Mouse (Mus musculus) liver, embryonic 15.5 days (tissue): ENCODE measurements around the gene Zfhx3. TPM values are rescaled to one million over a fixed set of nuclear protein-coding genes. Genes with fewer than 3 reads are reported as not detected.

Experiments
- ATAC-seq: fragments of 200-750 bp; cut with Nextera tagmentation; 2 replicates; pipeline ENCODE4 v1.8.0; 2017; ENCODE audit warnings: moderate number of reproducible peaks, mild to moderate bottlenecking, moderate library complexity; ENCODE audit not compliant: insufficient read depth
- H3K27ac ChIP-seq: fragments of 300-500 bp; sonication (generic); replicated peaks from 2 replicates; pipeline ENCODE4 v1.5.1; 2015; ENCODE audit warnings: mild to moderate bottlenecking, inconsistent platforms
- H3K27me3 ChIP-seq: fragments of 300-500 bp; sonication (generic); 2 replicates; pipeline ENCODE4 v1.6.1; 2015; ENCODE audit warnings: mild to moderate bottlenecking, inconsistent platforms
- H3K36me3 ChIP-seq: fragments of 300-500 bp; sonication (generic); replicated peaks from 2 replicates; pipeline ENCODE4 v1.6.1; 2015; ENCODE audit warnings: moderate library complexity, mild to moderate bottlenecking, inconsistent platforms
- H3K4me1 ChIP-seq: fragments of 300-500 bp; sonication (generic); replicated peaks from 2 replicates; pipeline ENCODE4 v1.6.1; 2015; ENCODE audit warnings: inconsistent platforms
- H3K4me2 ChIP-seq: fragments of 300-500 bp; sonication (generic); 2 replicates; pipeline ENCODE4 v1.6.1; 2015; ENCODE audit warnings: moderate library complexity, mild to moderate bottlenecking, inconsistent platforms
- H3K4me3 ChIP-seq: fragments of 300-500 bp; sonication (generic); replicated peaks from 2 replicates; pipeline ENCODE4 v1.5.1; 2015; ENCODE audit warnings: mild to moderate bottlenecking, inconsistent platforms
- H3K9ac ChIP-seq: fragments of 300-500 bp; sonication (generic); 2 replicates; pipeline ENCODE4 v1.6.1; 2015; ENCODE audit warnings: moderate library complexity, mild to moderate bottlenecking, inconsistent platforms
- H3K9me3 ChIP-seq: fragments of 300-500 bp; sonication (generic); replicated peaks from 2 replicates; pipeline ENCODE4 v1.6.1; 2016; ENCODE audit warnings: inconsistent platforms
- WGBS: fragments of 180-500 bp; shearing (Covaris S2); methylation state at CpG from one replicate; pipeline ENCODE4 v1.1.7; 2015; ENCODE audit warnings: mixed read lengths; ENCODE audit not compliant: insufficient replicate concordance; 5-methylcytosine and 5-hydroxymethylcytosine counted together
- polyA plus RNA-seq: library from polyadenylated mRNA; unstranded; fragments of >200 nt; fragmentation: Nextera tagmentation; extraction: Ambion mirVana; gene quantifications from 2 replicates; pipeline ENCODE4 v1.2.1, GENCODE M21; 2015

The Zfhx3 gene
- polyA plus RNA-seq, 1 experiment from 2014 or later, result 1.0 TPM

- no peaks in the 10 kb centered on the region for H3K4me1 ChIP-seq
- H3K27me3 ChIP-seq, result peaks cover 6% of the 10 kb centered on the region; the same call in 1 of the 2 replicates
- no peak overlapping the region for H3K4me3 ChIP-seq
- no peak overlapping the region for H3K27ac ChIP-seq
- H3K9ac ChIP-seq, result no peak overlapping the region
- no peaks in the 10 kb centered on the region for H3K9me3 ChIP-seq
- no peak overlapping the region for H3K4me2 ChIP-seq
- no peaks in the 10 kb centered on the region for H3K36me3 ChIP-seq
- no peak for ATAC-seq
- 63% methylated on average over 9 of the region's 9 CpGs for WGBS
These were observed 300.8 kb downstream of the Zfhx3 start for GRCm38 (mm10) chr8:108243270-108243669.

GRCm38 (mm10) chr8:108244636-108245494 is 302.4 kb downstream of the Zfhx3 start:
- H3K27me3 ChIP-seq, result peaks cover 6% of the 10 kb centered on the region; the same call in 1 of the 2 replicates
- no peak for ATAC-seq
- H3K4me1 ChIP-seq, result no peaks in the 10 kb centered on the region
- WGBS, result 51% methylated on average over 17 of the region's 17 CpGs
- no peak overlapping the region for H3K9ac ChIP-seq
- no peak overlapping the region for H3K27ac ChIP-seq
- H3K9me3 ChIP-seq, result no peaks in the 10 kb centered on the region
- no peak overlapping the region for H3K4me2 ChIP-seq
- no peak overlapping the region for H3K4me3 ChIP-seq
- no peaks in the 10 kb centered on the region for H3K36me3 ChIP-seq

- H3K36me3 ChIP-seq, result no peaks in the 10 kb centered on the region
- no peaks in the 10 kb centered on the region for H3K4me1 ChIP-seq
- no peak for ATAC-seq
- WGBS, result 63% methylated on average over 8 of the region's 8 CpGs
- peaks cover 6% of the 10 kb centered on the region; the same call in 1 of the 2 replicates for H3K27me3 ChIP-seq
- no peak overlapping the region for H3K4me2 ChIP-seq
- H3K4me3 ChIP-seq, result no peak overlapping the region
- H3K9ac ChIP-seq, result no peak overlapping the region
- H3K27ac ChIP-seq, result no peak overlapping the region
- H3K9me3 ChIP-seq, result no peaks in the 10 kb centered on the region
These were observed 303.1 kb downstream of the Zfhx3 start for GRCm38 (mm10) chr8:108245575-108245974.

- no peak overlapping the region for H3K4me2 ChIP-seq
- H3K27me3 ChIP-seq, result peaks cover under 1% of the 10 kb centered on the region; the same call in 1 of the 2 replicates
- no peak overlapping the region for H3K9ac ChIP-seq
These were observed 303.8 kb downstream of the Zfhx3 start for GRCm38 (mm10) chr8:108246035-108246933.

GRCm38 (mm10) chr8:108246934-108247417 is 304.5 kb downstream of the Zfhx3 start:
- ATAC-seq, result no peak
- H3K4me2 ChIP-seq, result no peak overlapping the region
- H3K4me3 ChIP-seq, result no peak overlapping the region
- WGBS, result 48% methylated on average over 7 of the region's 7 CpGs
- H3K36me3 ChIP-seq, result no peaks in the 10 kb centered on the region
- no peaks in the 10 kb centered on the region; the same call in 1 of the 2 replicates for H3K27me3 ChIP-seq
- no peak overlapping the region for H3K9ac ChIP-seq
- no peaks in the 10 kb centered on the region for H3K4me1 ChIP-seq
- H3K27ac ChIP-seq, result no peak overlapping the region
- no peaks in the 10 kb centered on the region for H3K9me3 ChIP-seq

More at GRCm38 (mm10) chr8:108246035-108246933, 303.8 kb downstream of the Zfhx3 start:
- Histone ChIP-seq H3K9me3 (no peaks in the 10 kb centered on the region), H3K27ac (no peak overlapping the region), H3K4me1 (no peaks in the 10 kb centered on the region), H3K4me3 (no peak overlapping the region), H3K36me3 (no peaks in the 10 kb centered on the region)
- no peak for ATAC-seq
- 59% methylated on average over 22 of the region's 22 CpGs for WGBS

- no peaks in the 10 kb centered on the region for H3K9me3 ChIP-seq
- H3K9ac ChIP-seq, result no peak overlapping the region
- no peaks in the 10 kb centered on the region for H3K27me3 ChIP-seq
- no peak overlapping the region for H3K4me2 ChIP-seq
- H3K4me1 ChIP-seq, result no peaks in the 10 kb centered on the region
- H3K27ac ChIP-seq, result no peak overlapping the region
- no peaks in the 10 kb centered on the region for H3K36me3 ChIP-seq
- ATAC-seq, result no peak
- no peak overlapping the region for H3K4me3 ChIP-seq
- 61% methylated on average over 11 of the region's 11 CpGs for WGBS
These were observed 322.2 kb downstream of the Zfhx3 start for GRCm38 (mm10) chr8:108264593-108265160.

- ATAC-seq, result no peak
- Histone ChIP-seq H3K4me1 (no peaks in the 10 kb centered on the region), H3K9me3 (no peaks in the 10 kb centered on the region), H3K4me3 (no peak overlapping the region), H3K9ac (no peak overlapping the region), H3K27ac (no peak overlapping the region), H3K36me3 (no peaks in the 10 kb centered on the region), H3K4me2 (no peak overlapping the region), H3K27me3 (no peaks in the 10 kb centered on the region)
- 73% methylated on average over 2 of the region's 2 CpGs for WGBS
These were observed 335.5 kb downstream of the Zfhx3 start for GRCm38 (mm10) chr8:108277960-108278359.

- Histone ChIP-seq H3K4me1 (no peaks in the 10 kb centered on the region), H3K4me2 (no peak overlapping the region), H3K27me3 (no peaks in the 10 kb centered on the region), H3K9me3 (no peaks in the 10 kb centered on the region), H3K27ac (no peak overlapping the region), H3K9ac (no peak overlapping the region), H3K4me3 (no peak overlapping the region), H3K36me3 (no peaks in the 10 kb centered on the region)
- no peak for ATAC-seq
- 25% methylated on average over 12 of the region's 12 CpGs for WGBS
These were observed 339.5 kb downstream of the Zfhx3 start for GRCm38 (mm10) chr8:108281981-108282380.

- Histone ChIP-seq H3K27me3 (no peaks in the 10 kb centered on the region), H3K4me1 (no peaks in the 10 kb centered on the region), H3K36me3 (no peaks in the 10 kb centered on the region), H3K27ac (no peak overlapping the region), H3K9me3 (no peaks in the 10 kb centered on the region), H3K4me2 (no peak overlapping the region), H3K4me3 (no peak overlapping the region), H3K9ac (no peak overlapping the region)
- 7% methylated on average over 5 of the region's 5 CpGs for WGBS
- ATAC-seq, result no peak
These were observed 343.7 kb downstream of the Zfhx3 start for GRCm38 (mm10) chr8:108286117-108286516.

- no peak overlapping the region for H3K4me2 ChIP-seq
- WGBS, result 63% methylated on average over 9 of the region's 9 CpGs
- H3K27me3 ChIP-seq, result no peaks in the 10 kb centered on the region
- no peak overlapping the region for H3K4me3 ChIP-seq
- H3K4me1 ChIP-seq, result no peaks in the 10 kb centered on the region
- no peak overlapping the region for H3K27ac ChIP-seq
- no peak for ATAC-seq
- H3K36me3 ChIP-seq, result no peaks in the 10 kb centered on the region
- H3K9ac ChIP-seq, result no peak overlapping the region
- H3K9me3 ChIP-seq, result no peaks in the 10 kb centered on the region
These were observed 358.6 kb downstream of the Zfhx3 start for GRCm38 (mm10) chr8:108300964-108301615.
